Mouse (Mus musculus): ENCODE measurements at regions not wholly inside any gene's neighbourhood (a gene's known extent, or its start where the extent isn't known, plus 50 kb on each side); places are given as distances from the start of the nearest gene placed in this dataset.
A peak's percentile ranks its signal among the peaks of the same experiment; 100 is the strongest.
"Not testable (repeated sequence)": the region's sequence is repeated elsewhere in the genome, so short reads cannot be mapped to it uniquely, and the experiment has no call there.

GRCm38 (mm10) chr16:73182776-73183175 lies 874.7 kb downstream of the Robo1 start:
- H3K27ac ChIP-seq (ENCODE audit: low read length) = no peak overlapping the region
- no peaks in the 10 kb centered on the region for H3K9me3 ChIP-seq (ENCODE audit: control insufficient read depth, low read length)

GRCm38 (mm10) chr16:73182258-73182657 lies 874.2 kb downstream of the Robo1 start:
- WGBS = 34% methylated on average over 7 of the region's 7 CpGs
- Histone ChIP-seq H3K27me3 (replicated peaks; ENCODE audit: control insufficient read depth, insufficient read depth, low read length) (no peaks in the 10 kb centered on the region), H3K27ac (ENCODE audit: low read length) (no peak overlapping the region), H3K9ac (replicated peaks; ENCODE audit: low read depth, low read length) (no peak overlapping the region), H3K4me3 (replicated peaks; ENCODE audit: low read length) (no peak overlapping the region), H3K9me3 (ENCODE audit: control insufficient read depth, low read length) (no peaks in the 10 kb centered on the region), H3K4me1 (replicated peaks; ENCODE audit: control insufficient read depth, insufficient read depth, low read length) (peaks cover 7% of the 10 kb centered on the region), H3K4me2 (ENCODE audit: low read length) (peak overlapping the region; percentile 16; the same call in 1 of the 2 replicates), H3K36me3 (ENCODE audit: control insufficient read depth, insufficient read depth) (no peaks in the 10 kb centered on the region)
- ATAC-seq = peak; percentile 61

More at GRCm38 (mm10) chr16:73182776-73183175, 874.7 kb downstream of the Robo1 start:
- no peak for ATAC-seq
- 74% methylated on average over 5 of the region's 5 CpGs for WGBS
- Histone ChIP-seq H3K9ac (replicated peaks; ENCODE audit: low read depth, low read length) (no peak overlapping the region), H3K4me3 (replicated peaks; ENCODE audit: low read length) (no peak overlapping the region), H3K27me3 (replicated peaks; ENCODE audit: control insufficient read depth, insufficient read depth, low read length) (no peaks in the 10 kb centered on the region), H3K36me3 (ENCODE audit: control insufficient read depth, insufficient read depth) (no peaks in the 10 kb centered on the region), H3K4me2 (ENCODE audit: low read length) (no peak overlapping the region), H3K4me1 (replicated peaks; ENCODE audit: control insufficient read depth, insufficient read depth, low read length) (peaks cover 7% of the 10 kb centered on the region)

GRCm38 (mm10) chr16:73155447-73155846 lies 847.3 kb downstream of the Robo1 start:
- H3K36me3 ChIP-seq (ENCODE audit: control insufficient read depth, insufficient read depth) = no peaks in the 10 kb centered on the region
- H3K9ac ChIP-seq (replicated peaks; ENCODE audit: low read depth, low read length) = no peak overlapping the region
- H3K9me3 ChIP-seq (ENCODE audit: control insufficient read depth, low read length) = no peaks in the 10 kb centered on the region
- 44% methylated on average over 2 of the region's 2 CpGs for WGBS
- no peak for ATAC-seq
- H3K27me3 ChIP-seq (replicated peaks; ENCODE audit: control insufficient read depth, insufficient read depth, low read length) = no peaks in the 10 kb centered on the region
- no peak overlapping the region for H3K4me2 ChIP-seq (ENCODE audit: low read length)
- no peaks in the 10 kb centered on the region for H3K4me1 ChIP-seq (replicated peaks; ENCODE audit: control insufficient read depth, insufficient read depth, low read length)
- H3K4me3 ChIP-seq (replicated peaks; ENCODE audit: low read length) = no peak overlapping the region
- H3K27ac ChIP-seq (ENCODE audit: low read length) = no peak overlapping the region

GRCm38 (mm10) chr16:73127927-73128326 lies 819.8 kb downstream of the Robo1 start:
- not testable (repeated sequence) for H3K36me3 ChIP-seq (ENCODE audit: control insufficient read depth, insufficient read depth); H3K9ac ChIP-seq (replicated peaks; ENCODE audit: low read depth, low read length); H3K27me3 ChIP-seq (replicated peaks; ENCODE audit: control insufficient read depth, insufficient read depth, low read length); H3K9me3 ChIP-seq (ENCODE audit: control insufficient read depth, low read length); H3K27ac ChIP-seq (ENCODE audit: low read length); H3K4me3 ChIP-seq (replicated peaks; ENCODE audit: low read length); ATAC-seq; H3K4me1 ChIP-seq (replicated peaks; ENCODE audit: control insufficient read depth, insufficient read depth, low read length); H3K4me2 ChIP-seq (ENCODE audit: low read length)
- 87% methylated on average over 1 of the region's 1 CpGs for WGBS

GRCm38 (mm10) chr16:73120568-73120967 lies 812.5 kb downstream of the Robo1 start:
- Histone ChIP-seq H3K4me1 (replicated peaks; ENCODE audit: control insufficient read depth, insufficient read depth, low read length) (no peaks in the 10 kb centered on the region), H3K4me3 (replicated peaks; ENCODE audit: low read length) (no peak overlapping the region), H3K27ac (ENCODE audit: low read length) (no peak overlapping the region), H3K9me3 (ENCODE audit: control insufficient read depth, low read length) (no peaks in the 10 kb centered on the region), H3K36me3 (ENCODE audit: control insufficient read depth, insufficient read depth) (no peaks in the 10 kb centered on the region), H3K4me2 (ENCODE audit: low read length) (no peak overlapping the region), H3K9ac (replicated peaks; ENCODE audit: low read depth, low read length) (no peak overlapping the region), H3K27me3 (replicated peaks; ENCODE audit: control insufficient read depth, insufficient read depth, low read length) (no peaks in the 10 kb centered on the region)
- ATAC-seq = no peak

- Histone ChIP-seq H3K4me1 (replicated peaks; ENCODE audit: control insufficient read depth, insufficient read depth, low read length) (no peaks in the 10 kb centered on the region), H3K27ac (ENCODE audit: low read length) (no peak overlapping the region), H3K27me3 (replicated peaks; ENCODE audit: control insufficient read depth, insufficient read depth, low read length) (no peaks in the 10 kb centered on the region), H3K9ac (replicated peaks; ENCODE audit: low read depth, low read length) (no peak overlapping the region), H3K9me3 (ENCODE audit: control insufficient read depth, low read length) (no peaks in the 10 kb centered on the region), H3K4me3 (replicated peaks; ENCODE audit: low read length) (no peak overlapping the region), H3K36me3 (ENCODE audit: control insufficient read depth, insufficient read depth) (no peaks in the 10 kb centered on the region), H3K4me2 (ENCODE audit: low read length) (no peak overlapping the region)
- no peak for ATAC-seq
- 41% methylated on average over 2 of the region's 2 CpGs for WGBS
Measured at GRCm38 (mm10) chr16:73117338-73117737, 809.2 kb downstream of the Robo1 start.

- Histone ChIP-seq H3K36me3 (ENCODE audit: control insufficient read depth, insufficient read depth) (no peaks in the 10 kb centered on the region), H3K27ac (ENCODE audit: low read length) (peak overlapping the region; percentile 53), H3K9ac (replicated peaks; ENCODE audit: low read depth, low read length) (0 out of 2 replicates have a peak overlapping the region, but pooled peaks have one; percentile 17), H3K4me2 (ENCODE audit: low read length) (peak overlapping the region; percentile 40), H3K4me1 (replicated peaks; ENCODE audit: control insufficient read depth, insufficient read depth, low read length) (peaks cover 21% of the 10 kb centered on the region), H3K9me3 (ENCODE audit: control insufficient read depth, low read length) (no peaks in the 10 kb centered on the region), H3K4me3 (replicated peaks; ENCODE audit: low read length) (no peak overlapping the region; the same call in 1 of the 2 replicates), H3K27me3 (replicated peaks; ENCODE audit: control insufficient read depth, insufficient read depth, low read length) (no peaks in the 10 kb centered on the region)
- peak; percentile 91 for ATAC-seq
- WGBS = 17% methylated on average over 7 of the region's 7 CpGs
Measured at GRCm38 (mm10) chr16:73108021-73108452, 799.9 kb downstream of the Robo1 start.

GRCm38 (mm10) chr16:73107608-73108007 lies 799.5 kb downstream of the Robo1 start:
- Histone ChIP-seq H3K9me3 (ENCODE audit: control insufficient read depth, low read length) (no peaks in the 10 kb centered on the region), H3K36me3 (ENCODE audit: control insufficient read depth, insufficient read depth) (no peaks in the 10 kb centered on the region), H3K4me1 (replicated peaks; ENCODE audit: control insufficient read depth, insufficient read depth, low read length) (peaks cover 21% of the 10 kb centered on the region), H3K27ac (ENCODE audit: low read length) (peak overlapping the region; percentile 53), H3K4me2 (ENCODE audit: low read length) (peak overlapping the region; percentile 40), H3K27me3 (replicated peaks; ENCODE audit: control insufficient read depth, insufficient read depth, low read length) (no peaks in the 10 kb centered on the region), H3K9ac (replicated peaks; ENCODE audit: low read depth, low read length) (no peak overlapping the region), H3K4me3 (replicated peaks; ENCODE audit: low read length) (no peak overlapping the region)
- peak; percentile 72 for ATAC-seq
- WGBS = 53% methylated on average over 9 of the region's 9 CpGs

- H3K9me3 ChIP-seq (ENCODE audit: control insufficient read depth, low read length) = no peaks in the 10 kb centered on the region
- no peak overlapping the region for H3K9ac ChIP-seq (replicated peaks; ENCODE audit: low read depth, low read length)
- peak; percentile 78 for ATAC-seq
- peak overlapping the region; percentile 67 for H3K27ac ChIP-seq (ENCODE audit: low read length)
- H3K4me3 ChIP-seq (replicated peaks; ENCODE audit: low read length) = no peak overlapping the region
- H3K4me1 ChIP-seq (replicated peaks; ENCODE audit: control insufficient read depth, insufficient read depth, low read length) = peaks cover 22% of the 10 kb centered on the region
- H3K4me2 ChIP-seq (ENCODE audit: low read length) = peak overlapping the region; percentile 20; the same call in 1 of the 2 replicates
- WGBS = 22% methylated on average over 10 of the region's 10 CpGs
- H3K27me3 ChIP-seq (replicated peaks; ENCODE audit: control insufficient read depth, insufficient read depth, low read length) = no peaks in the 10 kb centered on the region
- H3K36me3 ChIP-seq (ENCODE audit: control insufficient read depth, insufficient read depth) = no peaks in the 10 kb centered on the region
Measured at GRCm38 (mm10) chr16:73105496-73105895, 797.4 kb downstream of the Robo1 start.

GRCm38 (mm10) chr16:73100273-73100672 lies 792.2 kb downstream of the Robo1 start:
- 70% methylated on average over 8 of the region's 8 CpGs for WGBS
- no peak overlapping the region for H3K9ac ChIP-seq (replicated peaks; ENCODE audit: low read depth, low read length)
- no peak overlapping the region for H3K27ac ChIP-seq (ENCODE audit: low read length)
- no peak overlapping the region for H3K4me3 ChIP-seq (replicated peaks; ENCODE audit: low read length)
- no peak for ATAC-seq
- H3K4me2 ChIP-seq (ENCODE audit: low read length) = no peak overlapping the region
- no peaks in the 10 kb centered on the region for H3K36me3 ChIP-seq (ENCODE audit: control insufficient read depth, insufficient read depth)
- peaks cover 16% of the 10 kb centered on the region; the same call in 1 of the 2 replicates for H3K4me1 ChIP-seq (replicated peaks; ENCODE audit: control insufficient read depth, insufficient read depth, low read length)
- H3K27me3 ChIP-seq (replicated peaks; ENCODE audit: control insufficient read depth, insufficient read depth, low read length) = no peaks in the 10 kb centered on the region
- no peaks in the 10 kb centered on the region for H3K9me3 ChIP-seq (ENCODE audit: control insufficient read depth, low read length)
